Mouse (Mus musculus) CH12.LX (cell line): ENCODE measurements around the gene Col5a1. TPM values are rescaled to one million over a fixed set of nuclear protein-coding genes. Genes with fewer than 3 reads are reported as not detected.

Experiments
- DNase-seq: peaks from one replicate; pipeline ENCODE4 v3.0.0-alpha.2; 2013; ENCODE audit errors: extremely low read depth
- H3K27ac ChIP-seq: 2 replicates; pipeline ENCODE4 v1.5.1; 2012; ENCODE audit warnings: low read depth, mild to moderate bottlenecking, control low read depth, moderate library complexity; ENCODE audit not compliant: insufficient read depth
- H3K27me3 ChIP-seq: replicated peaks from 2 replicates; pipeline ENCODE3; 2012; ENCODE audit warnings: inconsistent platforms
- H3K36me3 ChIP-seq, 2 experiments: replicated peaks in 1 of 2; 2 replicates each; pipeline versions ENCODE3 to v1.6.1; 2012; ENCODE audit warnings: inconsistent platforms in 1 of 2, low read length in 1 of 2, mild to moderate bottlenecking in 1 of 2, mixed read lengths in 1 of 2, moderate library complexity in 1 of 2; ENCODE audit not compliant: control insufficient read depth in 1 of 2, insufficient read depth in 1 of 2
- H3K4me1 ChIP-seq, 2 experiments: 2 replicates each; pipeline ENCODE4 v1.6.1; 2012; ENCODE audit warnings: inconsistent platforms in 1 of 2, moderate library complexity in 1 of 2; ENCODE audit not compliant: insufficient read depth in 2 of 2, control insufficient read depth in 1 of 2
- H3K4me2 ChIP-seq: 2 replicates; pipeline ENCODE4 v1.6.1; 2012; ENCODE audit warnings: low read depth, mild to moderate bottlenecking, control low read depth; ENCODE audit not compliant: poor library complexity, insufficient read depth, severe bottlenecking
- H3K4me3 ChIP-seq, 3 experiments: fragments of 150-350 bp in 1 of 3; sonication (generic) in 1 of 3; replicated peaks in 1 of 3; 2 replicates each; pipeline versions ENCODE3 to v1.5.1; 2011 to 2012; ENCODE audit warnings: low read depth in 2 of 3, low read length in 2 of 3, mild to moderate bottlenecking in 2 of 3, moderate library complexity in 2 of 3, control low read depth in 1 of 3, improper control_type of control experiment in 1 of 3, inconsistent platforms in 1 of 3, mixed read lengths in 1 of 3; ENCODE audit not compliant: poor library complexity in 1 of 3
- H3K79me2 ChIP-seq: replicated peaks from 2 replicates; pipeline ENCODE4 v1.6.1; 2012; ENCODE audit warnings: mild to moderate bottlenecking, moderate library complexity; ENCODE audit not compliant: control insufficient read depth, poor library complexity, insufficient read depth, severe bottlenecking; ENCODE audit errors: extremely low read depth
- H3K9ac ChIP-seq: 2 replicates; pipeline ENCODE4 v1.6.1; 2012; ENCODE audit warnings: low read depth, mild to moderate bottlenecking, control low read depth, moderate library complexity; ENCODE audit not compliant: insufficient read depth
- H3K9me3 ChIP-seq: replicated peaks from 2 replicates; pipeline ENCODE3; 2012; ENCODE audit warnings: low read length, inconsistent platforms, mixed read lengths
- CHD2 ChIP-seq: IDR thresholded peaks from 2 replicates; pipeline ENCODE4 v1.6.1; 2011; ENCODE audit warnings: low read length, improper control_type of control experiment
- ETS1 ChIP-seq: conservative IDR thresholded peaks from 2 replicates; pipeline ENCODE4 v1.6.1; 2012; ENCODE audit warnings: low read depth, mild to moderate bottlenecking, inconsistent platforms, low read length, improper control_type of control experiment, moderate library complexity
- GABPA ChIP-seq: IDR thresholded peaks from 2 replicates; pipeline ENCODE4 v1.6.1; 2012; ENCODE audit warnings: low read depth, low read length, improper control_type of control experiment, inconsistent platforms; ENCODE audit not compliant: insufficient replicate concordance
- HCFC1 ChIP-seq: IDR thresholded peaks from 2 replicates; pipeline ENCODE4 v1.6.1; 2012; ENCODE audit warnings: low read depth, mild to moderate bottlenecking, inconsistent platforms, low read length, improper control_type of control experiment
- KAT2A ChIP-seq: IDR thresholded peaks from 2 replicates; pipeline ENCODE4 v1.6.1; 2012; ENCODE audit warnings: low read length, improper control_type of control experiment, inconsistent platforms; ENCODE audit not compliant: insufficient replicate concordance
- MAFK ChIP-seq: IDR thresholded peaks from 2 replicates; pipeline ENCODE4 v1.6.1; 2011; ENCODE audit warnings: low read length, improper control_type of control experiment; ENCODE audit not compliant: insufficient replicate concordance
- MAZ ChIP-seq: IDR thresholded peaks from 2 replicates; pipeline ENCODE4 v1.6.1; 2012; ENCODE audit warnings: low read depth, mild to moderate bottlenecking, inconsistent platforms, low read length, improper control_type of control experiment, moderate library complexity
- MEF2A ChIP-seq: IDR thresholded peaks from 2 replicates; pipeline ENCODE4 v1.6.1; 2014; ENCODE audit warnings: low read depth, mild to moderate bottlenecking, inconsistent platforms, low read length, improper control_type of control experiment, borderline replicate concordance
- NELFE ChIP-seq: IDR thresholded peaks from 2 replicates; pipeline ENCODE4 v1.6.1; 2011; ENCODE audit warnings: low read depth, low read length, improper control_type of control experiment
- POLR2A ChIP-seq: IDR thresholded peaks from 2 replicates; pipeline ENCODE4 v1.6.1; 2011; ENCODE audit warnings: low read depth, mild to moderate bottlenecking, improper control_type of control experiment, low read length
- POLR2AphosphoS2 ChIP-seq: IDR thresholded peaks from 2 replicates; pipeline ENCODE4 v1.6.1; 2011; ENCODE audit warnings: low read depth, low read length, improper control_type of control experiment
- RAD21 ChIP-seq: IDR thresholded peaks from 2 replicates; pipeline ENCODE4 v1.6.1; 2011; ENCODE audit warnings: low read depth, mild to moderate bottlenecking, low read length, improper control_type of control experiment, moderate library complexity
- RCOR1 ChIP-seq: conservative IDR thresholded peaks from 2 replicates; pipeline ENCODE4 v1.6.1; 2012; ENCODE audit warnings: low read depth, mild to moderate bottlenecking, inconsistent platforms, low read length, improper control_type of control experiment
- SIN3A ChIP-seq: IDR thresholded peaks from 2 replicates; pipeline ENCODE4 v1.6.1; 2012; ENCODE audit warnings: low read length, improper control_type of control experiment, inconsistent platforms
- TCF12 ChIP-seq: IDR thresholded peaks from 2 replicates; pipeline ENCODE4 v1.6.1; 2014; ENCODE audit warnings: low read depth, mild to moderate bottlenecking, inconsistent platforms, low read length, improper control_type of control experiment
- UBTF ChIP-seq: IDR thresholded peaks from 2 replicates; pipeline ENCODE4 v1.6.1; 2012; ENCODE audit warnings: low read depth, mild to moderate bottlenecking, inconsistent platforms, low read length, improper control_type of control experiment, moderate library complexity
- USF1 ChIP-seq: IDR thresholded peaks from 2 replicates; pipeline ENCODE4 v1.6.1; 2014; ENCODE audit warnings: low read depth, mild to moderate bottlenecking, inconsistent platforms, low read length, improper control_type of control experiment
- ZC3H11A ChIP-seq: IDR thresholded peaks from 2 replicates; pipeline ENCODE4 v1.6.1; 2012; ENCODE audit warnings: low read depth, mild to moderate bottlenecking, inconsistent platforms, low read length, improper control_type of control experiment
- ZKSCAN1 ChIP-seq: IDR thresholded peaks from 2 replicates; pipeline ENCODE4 v1.6.1; 2012; ENCODE audit warnings: low read depth, inconsistent platforms, low read length, improper control_type of control experiment, borderline replicate concordance
- dilution Hi-C: fragments of 300-500 bp; cut with MboI; formaldehyde crosslinking; loops from 2 replicates; pipeline ENCODE4 v1.14.3; 2020; ENCODE audit warnings: low sequenced_read_pairs; ENCODE audit not compliant: extremely low pct_unique_long_range_greater_than_20kb, extremely low pct_ligation_motif_present
- in situ Hi-C: fragments of 300-500 bp; cut with MboI; formaldehyde crosslinking; loops from 3 replicates; pipeline ENCODE4 v1.14.3; 2019; ENCODE audit warnings: low sequenced_read_pairs, low pct_ligation_motif_present, low pct_unique_long_range_greater_than_20kb, mixed read lengths
- polyA plus RNA-seq: library from polyadenylated mRNA; unstranded; fragments of >175 nt; gene quantifications from 2 replicates; pipeline ENCODE4 v1.2.1, GENCODE M21; 2012; ENCODE audit warnings: low read depth; ENCODE audit not compliant: insufficient read length
- total RNA-seq, 2 experiments: library from RNA; depleted of rRNA; stranded (reverse); fragments of 300-350 nt in 1 of 2; fragments of >200 nt in 1 of 2; gene quantifications; 2 replicates each; pipeline ENCODE4 v1.2.3; 2012 to 2014

The Col5a1 gene
- total and polyA plus RNA-seq, 3 experiments = 0.04 TPM; not detected in 2

DNA sequence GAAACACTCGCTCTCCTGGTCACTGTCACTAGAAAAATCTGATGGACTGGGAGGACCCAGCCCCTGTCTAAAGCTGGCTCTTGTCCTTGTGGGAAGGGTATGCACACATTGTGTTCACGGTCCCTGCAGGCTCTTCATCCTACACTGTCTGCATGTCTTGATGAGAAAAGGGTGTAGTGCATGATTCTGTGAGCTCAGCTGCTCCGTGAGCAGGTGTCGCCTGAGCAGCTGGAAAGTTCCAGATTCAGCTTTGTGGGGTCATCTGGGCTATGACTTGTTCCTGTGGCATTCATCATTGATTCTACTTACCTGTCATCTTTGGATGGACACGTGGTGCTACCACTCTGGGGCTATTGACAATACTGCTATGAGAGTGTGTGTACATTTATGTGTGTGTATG lies 61.7 kb downstream of the Col5a1 start:
- H3K9ac ChIP-seq = no peak overlapping the region
- no peak for TF ChIP-seq ETS1
- TF ChIP-seq, all 38 proteins: peak for 0
- Histone ChIP-seq H3K36me3 (no peaks in the 10 kb centered on the region), H3K27me3 (peaks cover 90% of the 10 kb centered on the region), H3K27ac (no peak overlapping the region), H3K79me2 (no peaks in the 10 kb centered on the region), H3K4me3 (no peak overlapping the region), H3K4me2 (no peak overlapping the region), H3K4me1 (no peaks in the 10 kb centered on the region), H3K9me3 (no peaks in the 10 kb centered on the region)
- dilution Hi-C loops (no loop called here), in situ Hi-C loops (no loop called here)
- no peak for DNase-seq

DNA sequence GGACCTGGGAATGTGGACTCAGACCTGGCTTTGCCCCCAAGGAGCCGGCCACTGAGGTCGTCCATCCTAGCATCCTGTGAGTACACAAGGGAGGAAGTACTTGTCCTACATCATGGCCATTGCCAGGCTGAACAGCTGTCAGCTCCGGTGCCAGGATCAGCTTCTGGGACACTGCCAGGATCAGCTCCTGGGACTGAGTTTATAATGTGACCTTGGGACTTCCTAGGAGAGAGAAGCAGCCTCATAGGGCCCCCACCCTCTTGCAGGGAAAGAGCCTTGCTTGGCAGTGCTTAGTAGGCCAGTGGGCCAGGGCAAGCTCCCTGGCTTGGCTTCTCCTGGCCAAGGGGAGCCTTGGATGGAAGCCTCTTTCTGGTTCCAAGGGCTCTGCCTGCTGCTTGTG lies 67.6 kb downstream of the Col5a1 start:
- Histone ChIP-seq H3K36me3 (no peaks in the 10 kb centered on the region), H3K27ac (no peak overlapping the region), H3K4me3 (no peak overlapping the region), H3K9ac (no peak overlapping the region)
- in situ Hi-C loops = loop anchor here (25.0 kb wide), 1 partner anchor 392 kb away; no protein-coding TSS in a partner anchor
- TF ChIP-seq MEF2A (no peak), MAFK (no peak), KAT2A (no peak), GABPA (no peak), UBTF (no peak), ZKSCAN1 (no peak), POLR2A (no peak), USF1 (no peak), RAD21 (no peak), POLR2AphosphoS2 (no peak), CHD2 (no peak), RCOR1 (no peak), NELFE (no peak)
- TF ChIP-seq, all 38 proteins: peak for 0
- Histone ChIP-seq H3K4me1 (no peaks in the 10 kb centered on the region), H3K79me2 (no peaks in the 10 kb centered on the region), H3K9me3 (no peaks in the 10 kb centered on the region), H3K4me2 (no peak overlapping the region), H3K27me3 (peaks cover 96% of the 10 kb centered on the region)
- DNase-seq = no peak
- dilution Hi-C loops = no loop called here

DNA sequence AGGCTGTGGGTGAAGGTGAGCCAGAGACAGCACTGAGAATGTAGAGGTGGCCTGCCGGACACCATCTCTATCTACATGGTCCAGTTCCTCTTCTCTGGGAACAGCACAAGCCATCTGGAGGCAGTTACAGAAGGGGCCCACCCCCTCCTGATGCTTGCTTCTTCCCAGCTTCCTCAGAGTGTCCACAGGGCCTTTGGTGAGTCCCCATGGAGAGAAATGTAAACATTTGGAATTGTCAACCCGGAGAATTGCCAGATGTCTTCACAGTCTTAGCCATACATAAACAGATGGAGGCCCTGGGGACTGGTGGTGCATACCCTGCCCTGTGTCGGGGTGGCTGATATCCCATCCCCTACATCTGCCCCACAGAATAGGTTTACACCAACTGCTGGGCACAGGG lies 68.7 kb downstream of the Col5a1 start:
- DNase-seq = no peak
- Histone ChIP-seq H3K9me3 (no peaks in the 10 kb centered on the region), H3K9ac (no peak overlapping the region), H3K4me1 (no peaks in the 10 kb centered on the region)
- dilution Hi-C loops (no loop called here), in situ Hi-C loops (loop anchor here (25.0 kb wide), 1 partner anchor 393 kb away; no protein-coding TSS in a partner anchor)
- no peak for TF ChIP-seq NELFE
- TF ChIP-seq TCF12 = no peak
- TF ChIP-seq RAD21 = no peak
- no peak for TF ChIP-seq MAZ
- no peak for TF ChIP-seq POLR2AphosphoS2
- TF ChIP-seq ZC3H11A = no peak
- TF ChIP-seq SIN3A = no peak
- no peak for TF ChIP-seq HCFC1
- TF ChIP-seq, all 38 proteins: peak for 0
- peaks cover 94% of the 10 kb centered on the region for H3K27me3 ChIP-seq
- no peak overlapping the region for H3K4me2 ChIP-seq
- no peak overlapping the region for H3K27ac ChIP-seq
- no peak overlapping the region for H3K4me3 ChIP-seq
- H3K79me2 ChIP-seq = no peaks in the 10 kb centered on the region
- no peaks in the 10 kb centered on the region for H3K36me3 ChIP-seq
